ENCODE assay signal across 9 mouse cellular contexts in genomic region chr1:134560396-134560795, GRCm38 (mm10). TPM values are rescaled to one million over a fixed set of nuclear protein-coding genes. Genes with fewer than 3 reads are reported as not detected.
DNase-seq lines count a peak whose midpoint lies in the region; ATAC-seq lines count a peak whose summit lies in the region.
"Had no signal": no experiment of that assay in that cellular context is flagged by ENCODE, and none has a peak within 500 bp of the region (broad histone marks: within the 10 kb centered on the region; RNA-seq: fewer than 3 reads in every experiment).

No protein-coding gene starts in this region.

- H3K27me3 ChIP-seq in heart, embryonic 12.5 days (replicated peaks), result no peaks in the 10 kb centered on the region
- H3K27me3 ChIP-seq in forebrain, embryonic 10.5 days (ENCODE audit: poor library complexity, severe bottlenecking), result peaks cover 3% of the 10 kb centered on the region
- H3K27me3 ChIP-seq in intestine, embryonic 14.5 days (replicated peaks; ENCODE audit: control insufficient read depth, insufficient read depth, low read length), result no peaks in the 10 kb centered on the region
- no peaks in the 10 kb centered on the region for H3K27me3 ChIP-seq in liver, embryonic 16.5 days (ENCODE audit: control insufficient read depth, insufficient read depth, low read depth, low read length)

- peaks cover 21% of the 10 kb centered on the region for H3K4me1 ChIP-seq in heart, embryonic 12.5 days (replicated peaks)
- H3K4me1 ChIP-seq in forebrain, embryonic 10.5 days, result peaks cover 50% of the 10 kb centered on the region
- H3K4me1 ChIP-seq in intestine, embryonic 14.5 days (replicated peaks; ENCODE audit: control insufficient read depth, insufficient read depth, low read length), result peaks cover 19% of the 10 kb centered on the region
- peaks cover 35% of the 10 kb centered on the region for H3K4me1 ChIP-seq in liver, embryonic 16.5 days (ENCODE audit: control insufficient read depth, low read depth, low read length)

- intact Hi-C loops in heart, postnatal 36 days (cut with DNase I), result loop anchor here (2.0 to 5.0 kb wide), 2 partner anchors 42 to 198 kb away; partner anchors contain the start of gene Tmem183a

- H3K36me3 ChIP-seq in heart, embryonic 12.5 days, result no peaks in the 10 kb centered on the region
- H3K36me3 ChIP-seq in forebrain, embryonic 10.5 days (replicated peaks), result no peaks in the 10 kb centered on the region
- no peaks in the 10 kb centered on the region for H3K36me3 ChIP-seq in intestine, embryonic 14.5 days (ENCODE audit: control insufficient read depth, insufficient read depth, low read length)
- no peaks in the 10 kb centered on the region for H3K36me3 ChIP-seq in liver, embryonic 16.5 days (ENCODE audit: control insufficient read depth, insufficient read depth)

- peak overlapping the region; percentile 93 for H3K9ac ChIP-seq in heart, embryonic 12.5 days
- peak overlapping the region; percentile 98 for H3K9ac ChIP-seq in intestine, embryonic 14.5 days (ENCODE audit: low read length)
- H3K9ac ChIP-seq in liver, embryonic 16.5 days (ENCODE audit: low read depth, low read length), result peak overlapping the region; percentile 88

- peak; percentile 34 for ATAC-seq in heart, embryonic 12.5 days (ENCODE audit: insufficient number of reproducible peaks, low FRiP score)
- ATAC-seq in intestine, embryonic 14.5 days (replicated peaks; ENCODE audit: low FRiP score, low TSS enrichment, low read depth), result no peak
- ATAC-seq in liver, embryonic 16.5 days (ENCODE audit: low read depth), result peak; percentile 39

- 0% methylated on average over 47 of the region's 50 CpGs for WGBS in heart, embryonic 12.5 days
- under 1% methylated on average over 50 of the region's 50 CpGs for WGBS in forebrain, embryonic 10.5 days
- WGBS in intestine, embryonic 14.5 days, result under 1% methylated on average over 49 of the region's 50 CpGs
- under 1% methylated on average over 32 of the region's 50 CpGs for WGBS in liver, embryonic 16.5 days (ENCODE audit: insufficient replicate concordance)

- H3K4me3 ChIP-seq in heart, embryonic 12.5 days, result peak overlapping the region; percentile 77
- H3K4me3 ChIP-seq in forebrain, embryonic 10.5 days, result peak overlapping the region; percentile 100
- H3K4me3 ChIP-seq in intestine, embryonic 14.5 days (ENCODE audit: low read depth, low read length), result peak overlapping the region; percentile 91
- peak overlapping the region; percentile 90 for H3K4me3 ChIP-seq in liver, embryonic 16.5 days (ENCODE audit: low read depth, low read length)

- H3K4me2 ChIP-seq in heart, embryonic 12.5 days, result peak overlapping the region; percentile 97
- H3K4me2 ChIP-seq in intestine, embryonic 14.5 days (ENCODE audit: low read length), result peak overlapping the region; percentile 66
- peak overlapping the region; percentile 99 for H3K4me2 ChIP-seq in liver, embryonic 16.5 days (ENCODE audit: low read depth, low read length)

- H3K9me3 ChIP-seq in heart, embryonic 12.5 days (replicated peaks), result no peaks in the 10 kb centered on the region
- no peaks in the 10 kb centered on the region for H3K9me3 ChIP-seq in forebrain, embryonic 10.5 days
- H3K9me3 ChIP-seq in intestine, embryonic 14.5 days (ENCODE audit: control insufficient read depth, low read length), result no peaks in the 10 kb centered on the region
- no peaks in the 10 kb centered on the region for H3K9me3 ChIP-seq in liver, embryonic 16.5 days (replicated peaks; ENCODE audit: control insufficient read depth, low read length)

- no peak for DNase-seq in heart, postnatal 36 days
- peak; percentile 69 for DNase-seq in Muller cell, postnatal 12 days (ENCODE audit: inconsistent ontology term)
- DNase-seq in forebrain, embryonic 10.5 days (ENCODE audit: extremely low spot score, low spot score), result no peak
- DNase-seq in intestine, embryonic 14.5 days (ENCODE audit: low spot score), result no peak
- peak; percentile 64 for DNase-seq in ovary, postnatal 36 days (ENCODE audit: low spot score)
- no peak for DNase-seq in embryo, embryonic 11 days

- peak overlapping the region; percentile 83 for H3K27ac ChIP-seq in heart, embryonic 12.5 days (ENCODE audit: poor library complexity, severe bottlenecking)
- peak overlapping the region; percentile 98 for H3K27ac ChIP-seq in forebrain, embryonic 10.5 days
- H3K27ac ChIP-seq in intestine, embryonic 14.5 days (ENCODE audit: low read depth), result peak overlapping the region; percentile 91
- H3K27ac ChIP-seq in liver, embryonic 16.5 days (ENCODE audit: low read length), result peak overlapping the region; percentile 62

RNA-seq across cellular contexts. Expression of gene Kdm5b, which starts 0.4 kb away (rescaled TPM):
- polyA plus RNA-seq in heart, embryonic 12.5 days (2016; fragmentation: Nextera tagmentation; extraction: Ambion mirVana), result 39.9 and 41.4 TPM in 2 replicates
- 10 to 100 TPM; 17.2 to 17.7 TPM for total RNA-seq in heart, postnatal 36 days (2021)
- polyA plus RNA-seq in forebrain, embryonic 10.5 days (2016; fragmentation: Nextera tagmentation; extraction: Ambion mirVana), result 60.6 and 62.1 TPM in 2 replicates
- polyA plus RNA-seq in intestine, embryonic 14.5 days (2014; fragmentation: Nextera tagmentation; extraction: Ambion mirVana), result 54.2 and 59.9 TPM in 2 replicates
- polyA plus RNA-seq in liver, embryonic 16.5 days (2015; fragmentation: Nextera tagmentation; extraction: Ambion mirVana), result 5.5 and 5.6 TPM in 2 replicates

RNA-seq across cellular contexts. Expression of gene Mgat4e, which starts 10.9 kb away (rescaled TPM):
- not detected in 2 replicates for polyA plus RNA-seq in heart, embryonic 12.5 days (2016; fragmentation: Nextera tagmentation; extraction: Ambion mirVana)
- total RNA-seq in heart, postnatal 36 days (2021), result not detected
- polyA plus RNA-seq in forebrain, embryonic 10.5 days (2016; fragmentation: Nextera tagmentation; extraction: Ambion mirVana), result not detected in 2 replicates
- not detected in 2 replicates for polyA plus RNA-seq in intestine, embryonic 14.5 days (2014; fragmentation: Nextera tagmentation; extraction: Ambion mirVana)
- polyA plus RNA-seq in liver, embryonic 16.5 days (2015; fragmentation: Nextera tagmentation; extraction: Ambion mirVana), result not detected in 2 replicates
- total RNA-seq: heart, postnatal 10 days had no signal

Comparison
In these comparisons a context has a peak if more than half of its experiments do, and no peak if none do; other contexts are left out.
1. DNase-seq: peak in Muller cell, postnatal 12 days (single experiment) and ovary, postnatal 36 days (single experiment); none in heart, postnatal 36 days (0 of 2), forebrain, embryonic 10.5 days (single experiment), intestine, embryonic 14.5 days (single experiment) and embryo, embryonic 11 days (single experiment).
2. Peak in every context shown above with its lines, with median percentiles within 50 percentile points of each other: H3K27ac ChIP-seq, H3K4me2 ChIP-seq, H3K4me3 ChIP-seq and H3K9ac ChIP-seq.